Mouse (Mus musculus) thymus, adult 2 months (tissue): Measurements from ENCODE around the gene Chst1.

ENCODE experiments used
- CTCF ChIP-seq: fragments of 200-500 bp; IDR thresholded peaks from 2 replicates; pipeline ENCODE4 v1.5.1; 2012; ENCODE audit warnings: mild to moderate bottlenecking, control low read depth, low read length, moderate library complexity, borderline replicate concordance; ENCODE audit not compliant: control insufficient read depth, poor library complexity, insufficient read depth; ENCODE audit errors: extremely low read depth
- POLR2A ChIP-seq: fragments of 200-500 bp; IDR thresholded peaks from 2 replicates; pipeline ENCODE4 v1.6.1; 2012; ENCODE audit warnings: mild to moderate bottlenecking, low read length, control low read depth, moderate library complexity; ENCODE audit not compliant: control insufficient read depth, poor library complexity, insufficient read depth; ENCODE audit errors: extremely low read depth

GRCm38 (mm10) chr2:92594929-92595730 lies 4.4 kb upstream of the Chst1 start:
- no peak for TF ChIP-seq CTCF
- TF ChIP-seq POLR2A, result no peak
